Mouse (Mus musculus) liver, embryonic 13.5 days (tissue): Measurements from ENCODE around the gene Mrpl40. TPM values are rescaled to one million over a fixed set of nuclear protein-coding genes. Genes with fewer than 3 reads are reported as not detected.
"Not testable (repeated sequence)": the region's sequence is repeated elsewhere in the genome, so short reads cannot be mapped to it uniquely, and the experiment has no call there.

Experiments used
- ATAC-seq: fragments of 200-750 bp; cut with Nextera tagmentation; 2 replicates; pipeline ENCODE4 v1.8.0; 2017; ENCODE audit warnings: low read depth, mild to moderate bottlenecking, moderate number of reproducible peaks, moderate library complexity
- DNase-seq: peaks from one replicate; pipeline ENCODE4 v3.0.0; 2022
- H3K27ac ChIP-seq: fragments of 300-500 bp; sonication (generic); 2 replicates; pipeline ENCODE4 v1.5.1; 2015; ENCODE audit warnings: moderate library complexity, mild to moderate bottlenecking, inconsistent platforms
- H3K27me3 ChIP-seq: fragments of 300-500 bp; sonication (generic); 2 replicates; pipeline ENCODE4 v1.6.1; 2015; ENCODE audit warnings: mild to moderate bottlenecking, inconsistent platforms
- H3K36me3 ChIP-seq: fragments of 300-500 bp; sonication (generic); 2 replicates; pipeline ENCODE4 v1.6.1; 2015; ENCODE audit warnings: mild to moderate bottlenecking, inconsistent platforms
- H3K4me1 ChIP-seq: fragments of 300-500 bp; sonication (generic); replicated peaks from 2 replicates; pipeline ENCODE4 v1.6.1; 2015; ENCODE audit warnings: inconsistent platforms
- H3K4me2 ChIP-seq: fragments of 300-500 bp; sonication (generic); 2 replicates; pipeline ENCODE4 v1.6.1; 2015; ENCODE audit warnings: inconsistent platforms, mild to moderate bottlenecking, moderate library complexity
- H3K4me3 ChIP-seq: fragments of 300-500 bp; sonication (generic); replicated peaks from 2 replicates; pipeline ENCODE4 v1.5.1; 2015; ENCODE audit warnings: mild to moderate bottlenecking, inconsistent platforms
- H3K9ac ChIP-seq: fragments of 300-500 bp; sonication (generic); 2 replicates; pipeline ENCODE4 v1.6.1; 2015; ENCODE audit warnings: mild to moderate bottlenecking, inconsistent platforms
- H3K9me3 ChIP-seq: fragments of 300-500 bp; sonication (generic); replicated peaks from 2 replicates; pipeline ENCODE4 v1.6.1; 2016; ENCODE audit warnings: inconsistent platforms
- WGBS: fragments of 180-500 bp; shearing (Covaris S2); methylation state at CpG from one replicate; pipeline ENCODE4 v1.1.7; 2015; ENCODE audit not compliant: insufficient replicate concordance; 5-methylcytosine and 5-hydroxymethylcytosine counted together
- polyA plus RNA-seq: library from polyadenylated mRNA; unstranded; fragments of >200 nt; fragmentation: Nextera tagmentation; extraction: Ambion mirVana; gene quantifications from 2 replicates; pipeline ENCODE4 v1.2.1, GENCODE M21; 2015

The Mrpl40 gene
- polyA plus RNA-seq, 1 experiment from 2014 or later = 84.7 TPM

- H3K9me3 ChIP-seq, H3K4me3 ChIP-seq, H3K9ac ChIP-seq, H3K27me3 ChIP-seq: not testable (repeated sequence)
- H3K4me1 ChIP-seq = peaks cover 34% of the 10 kb centered on the region
- DNase-seq = peak; percentile 46
- H3K27ac ChIP-seq = peak overlapping the region; percentile 64; the same call in 1 of the 2 replicates
- 0 out of 2 replicates have a peak overlapping the region, but pooled peaks have one; percentile 26 for H3K4me2 ChIP-seq
- peak; percentile 43; the same call in 1 of the 2 replicates for ATAC-seq
- WGBS = 37% methylated on average over 1 of the region's 1 CpGs
- H3K36me3 ChIP-seq = peaks cover 44% of the 10 kb centered on the region
Observed at GRCm38 (mm10) chr16:18870495-18870894, 6.2 kb downstream of the Mrpl40 start.

GRCm38 (mm10) chr16:18860186-18860585 lies 16.5 kb downstream of the Mrpl40 start:
- Histone ChIP-seq H3K27me3 (no peaks in the 10 kb centered on the region), H3K9ac (no peak overlapping the region), H3K27ac (no peak overlapping the region), H3K9me3 (peaks cover 8% of the 10 kb centered on the region; the same call in 1 of the 2 replicates), H3K4me3 (no peak overlapping the region), H3K36me3 (no peaks in the 10 kb centered on the region), H3K4me2 (no peak overlapping the region), H3K4me1 (no peaks in the 10 kb centered on the region)
- ATAC-seq (no peak), DNase-seq (no peak)
- WGBS = 51% methylated on average over 1 of the region's 1 CpGs

- Histone ChIP-seq H3K4me1 (no peaks in the 10 kb centered on the region), H3K27me3 (no peaks in the 10 kb centered on the region), H3K9ac (no peak overlapping the region), H3K9me3 (peaks cover 8% of the 10 kb centered on the region; the same call in 1 of the 2 replicates), H3K4me3 (no peak overlapping the region), H3K27ac (no peak overlapping the region), H3K4me2 (no peak overlapping the region), H3K36me3 (no peaks in the 10 kb centered on the region)
- DNase-seq = peak; percentile 8
- no peak for ATAC-seq
Observed at GRCm38 (mm10) chr16:18858551-18858950, 18.1 kb downstream of the Mrpl40 start.

GRCm38 (mm10) chr16:18849521-18850190 lies 27.0 kb downstream of the Mrpl40 start:
- H3K4me2 ChIP-seq, H3K4me3 ChIP-seq, H3K27me3 ChIP-seq, H3K36me3 ChIP-seq, H3K9me3 ChIP-seq, H3K4me1 ChIP-seq, DNase-seq, H3K9ac ChIP-seq, H3K27ac ChIP-seq, ATAC-seq: not testable (repeated sequence)
- 79% methylated on average over 15 of the region's 17 CpGs for WGBS

- no peak overlapping the region for H3K9ac ChIP-seq
- DNase-seq = no peak
- H3K27me3 ChIP-seq = no peaks in the 10 kb centered on the region
- ATAC-seq = no peak
- H3K36me3 ChIP-seq = no peaks in the 10 kb centered on the region
- 75% methylated on average over 15 of the region's 15 CpGs for WGBS
- H3K27ac ChIP-seq = no peak overlapping the region
- H3K4me2 ChIP-seq = no peak overlapping the region
- no peaks in the 10 kb centered on the region for H3K9me3 ChIP-seq
- H3K4me1 ChIP-seq = no peaks in the 10 kb centered on the region
- H3K4me3 ChIP-seq = no peak overlapping the region
Observed at GRCm38 (mm10) chr16:18846301-18846820, 30.3 kb downstream of the Mrpl40 start.

- Histone ChIP-seq H3K4me2 (no peak overlapping the region), H3K4me3 (no peak overlapping the region), H3K9me3 (no peaks in the 10 kb centered on the region), H3K4me1 (peaks cover 13% of the 10 kb centered on the region), H3K9ac (no peak overlapping the region), H3K36me3 (peaks cover 35% of the 10 kb centered on the region), H3K27ac (no peak overlapping the region), H3K27me3 (no peaks in the 10 kb centered on the region)
- 82% methylated on average over 4 of the region's 4 CpGs for WGBS
- DNase-seq (no peak), ATAC-seq (no peak)
Observed at GRCm38 (mm10) chr16:18838346-18838745, 38.3 kb downstream of the Mrpl40 start.

GRCm38 (mm10) chr16:18836468-18837208 lies 40.0 kb downstream of the Mrpl40 start, which contains the start of the genes 2510002D24Rik and Gm28539:
Gene 2510002D24Rik, plus strand, starts transcription at chr16:18836578.
Gene Gm28539, plus strand, starts transcription at chr16:18836584.
- peaks cover 52% of the 10 kb centered on the region for H3K36me3 ChIP-seq
- H3K4me2 ChIP-seq = peak within 1 kb of the TSS; percentile 85

GRCm38 (mm10) chr16:18836073-18836467 lies 40.6 kb downstream of the Mrpl40 start:
- Histone ChIP-seq H3K27ac (no peak overlapping the region; the same call in 1 of the 2 replicates), H3K4me2 (peak overlapping the region; percentile 85), H3K27me3 (no peaks in the 10 kb centered on the region), H3K4me1 (peaks cover 13% of the 10 kb centered on the region), H3K36me3 (peaks cover 58% of the 10 kb centered on the region), H3K9ac (peak overlapping the region; percentile 95; the same call in 1 of the 2 replicates), H3K4me3 (peak overlapping the region; percentile 90), H3K9me3 (no peaks in the 10 kb centered on the region)
- WGBS = 27% methylated on average over 3 of the region's 3 CpGs
- DNase-seq (no peak), ATAC-seq (peak; percentile 14; the same call in 1 of the 2 replicates)

More at GRCm38 (mm10) chr16:18836468-18837208, 40.0 kb downstream of the Mrpl40 start, which contains the start of the genes 2510002D24Rik and Gm28539:
- Histone ChIP-seq H3K27ac (peak within 1 kb of the TSS; percentile 82), H3K9me3 (no peaks in the 10 kb centered on the region), H3K9ac (peak within 1 kb of the TSS; percentile 95), H3K4me3 (peak within 1 kb of the TSS; percentile 90), H3K27me3 (no peaks in the 10 kb centered on the region), H3K4me1 (peaks cover 13% of the 10 kb centered on the region)
- WGBS = under 1% methylated on average over 46 of the region's 46 CpGs
- ATAC-seq (peak; percentile 99), DNase-seq (peak; percentile 89)

- H3K36me3 ChIP-seq = peaks cover 74% of the 10 kb centered on the region
- no peak overlapping the region for H3K4me2 ChIP-seq
Observed at GRCm38 (mm10) chr16:18833486-18833885, 43.2 kb downstream of the Mrpl40 start.

GRCm38 (mm10) chr16:18829102-18829501 lies 47.6 kb downstream of the Mrpl40 start:
- Histone ChIP-seq H3K4me2 (no peak overlapping the region), H3K4me3 (no peak overlapping the region), H3K9me3 (no peaks in the 10 kb centered on the region), H3K27me3 (no peaks in the 10 kb centered on the region), H3K27ac (no peak overlapping the region), H3K36me3 (peaks cover 98% of the 10 kb centered on the region), H3K9ac (no peak overlapping the region), H3K4me1 (no peaks in the 10 kb centered on the region)
- 79% methylated on average over 6 of the region's 6 CpGs for WGBS
- ATAC-seq (no peak), DNase-seq (no peak)

More at GRCm38 (mm10) chr16:18833486-18833885, 43.2 kb downstream of the Mrpl40 start:
- H3K27ac ChIP-seq = no peak overlapping the region
- ATAC-seq (no peak), DNase-seq (no peak)
- H3K4me1 ChIP-seq = peaks cover 13% of the 10 kb centered on the region
- no peak overlapping the region for H3K4me3 ChIP-seq
- WGBS = 86% methylated on average over 2 of the region's 2 CpGs
- no peaks in the 10 kb centered on the region for H3K27me3 ChIP-seq
- no peaks in the 10 kb centered on the region for H3K9me3 ChIP-seq
- no peak overlapping the region for H3K9ac ChIP-seq

- no peaks in the 10 kb centered on the region for H3K4me1 ChIP-seq
- no peaks in the 10 kb centered on the region for H3K27me3 ChIP-seq
- H3K27ac ChIP-seq = no peak overlapping the region
- H3K9ac ChIP-seq = no peak overlapping the region
- no peak overlapping the region for H3K4me2 ChIP-seq
- DNase-seq (no peak), ATAC-seq (no peak)
- no peak overlapping the region for H3K4me3 ChIP-seq
- peaks cover 98% of the 10 kb centered on the region for H3K36me3 ChIP-seq
- WGBS = 82% methylated on average over 3 of the region's 3 CpGs
- no peaks in the 10 kb centered on the region for H3K9me3 ChIP-seq
Observed at GRCm38 (mm10) chr16:18828630-18829029, 48.0 kb downstream of the Mrpl40 start.
